Mouse (Mus musculus) c-Kit-positive CD71-negative TER-119-negative erythroid progenitor cells, embryonic 14.5 days (primary cell): ENCODE measurements at regions not wholly inside any gene's neighbourhood (a gene's known extent, or its start where the extent isn't known, plus 50 kb on each side); places are given as distances from the start of the nearest gene placed in this dataset.

Experiments
- DNase-seq: peaks from one replicate; pipeline ENCODE4 v3.0.0-alpha.2; 2013; ENCODE audit warnings: low read depth

DNA sequence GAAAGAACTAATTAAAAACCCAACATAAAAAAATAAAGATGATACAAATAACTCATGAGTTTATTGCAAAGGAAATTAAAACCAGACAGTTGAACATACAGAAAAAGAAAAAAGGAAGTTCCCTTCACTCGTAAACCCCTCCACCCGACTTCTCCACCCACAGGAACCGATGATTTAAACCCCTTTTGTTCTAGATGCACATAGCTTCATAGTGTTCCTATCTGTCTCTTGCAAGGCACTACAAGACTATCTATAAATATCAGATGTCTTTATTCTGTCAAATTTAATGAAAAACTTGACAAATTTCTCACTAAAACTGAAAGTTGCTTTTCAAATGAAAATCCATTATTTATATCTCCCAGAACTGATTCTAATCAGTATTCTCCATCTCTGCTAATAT is 100.2 kb downstream of the Kctd12 start:
- no peak for DNase-seq

DNA sequence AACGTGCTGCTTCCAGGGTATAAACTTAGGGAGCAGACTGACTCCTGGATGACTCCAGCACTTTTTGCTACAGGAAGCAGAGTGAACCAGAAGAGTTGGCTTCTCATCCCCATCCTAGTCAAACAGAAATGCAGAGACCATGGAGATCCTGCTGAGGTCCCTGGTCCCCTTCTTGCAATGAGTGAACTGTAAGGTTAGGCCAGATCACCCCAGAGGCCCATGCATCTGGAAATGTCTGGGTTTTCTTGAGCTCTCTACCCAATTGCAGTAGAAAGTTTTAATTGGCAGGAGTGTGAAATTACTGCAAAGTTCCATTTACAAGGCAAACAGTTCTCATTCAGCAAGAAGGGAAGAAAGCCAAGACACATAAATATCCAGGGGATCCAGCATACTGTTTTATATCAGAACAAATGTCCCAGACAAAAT is 101.8 kb downstream of the Kctd12 start:
- no peak for DNase-seq

DNA sequence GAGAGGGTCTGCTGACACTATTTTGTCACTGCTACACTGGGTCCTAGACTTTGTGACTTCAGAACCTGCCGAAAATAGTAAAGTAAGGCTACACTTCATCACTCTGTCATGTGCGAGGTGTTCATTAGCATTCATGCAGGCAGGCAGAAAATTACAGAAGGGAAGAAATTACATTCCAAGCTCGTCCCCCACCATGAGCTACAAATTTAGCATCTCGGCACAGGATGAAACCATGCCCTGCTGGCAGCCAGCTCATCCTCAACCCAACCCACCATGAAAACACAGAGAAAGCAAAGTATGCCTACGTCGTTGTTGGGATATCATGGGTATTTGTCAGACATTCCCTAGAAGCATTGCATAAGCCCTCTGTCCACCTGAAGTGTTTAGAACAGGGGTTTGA is 103.9 kb downstream of the Kctd12 start:
- no peak for DNase-seq

DNA sequence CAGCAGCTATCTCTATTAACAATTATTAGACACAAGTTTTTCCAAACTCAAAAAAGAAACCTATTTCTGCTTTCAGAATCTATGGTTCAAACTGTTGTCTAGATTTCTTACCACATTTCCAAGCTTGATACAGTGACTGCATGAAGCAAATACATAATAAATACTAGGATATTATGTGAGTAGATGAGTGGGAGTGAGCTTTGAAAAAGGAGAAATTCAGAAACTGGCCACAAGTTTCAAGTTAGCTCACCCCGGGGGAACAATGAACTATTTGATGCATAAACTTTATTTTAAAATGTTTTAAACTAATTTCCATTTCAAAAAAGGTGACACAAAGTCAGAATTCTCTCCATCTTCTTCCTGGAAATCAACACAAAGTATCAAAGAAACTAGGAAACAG is 114.3 kb downstream of the Kctd12 start:
- DNase-seq = no peak

DNA sequence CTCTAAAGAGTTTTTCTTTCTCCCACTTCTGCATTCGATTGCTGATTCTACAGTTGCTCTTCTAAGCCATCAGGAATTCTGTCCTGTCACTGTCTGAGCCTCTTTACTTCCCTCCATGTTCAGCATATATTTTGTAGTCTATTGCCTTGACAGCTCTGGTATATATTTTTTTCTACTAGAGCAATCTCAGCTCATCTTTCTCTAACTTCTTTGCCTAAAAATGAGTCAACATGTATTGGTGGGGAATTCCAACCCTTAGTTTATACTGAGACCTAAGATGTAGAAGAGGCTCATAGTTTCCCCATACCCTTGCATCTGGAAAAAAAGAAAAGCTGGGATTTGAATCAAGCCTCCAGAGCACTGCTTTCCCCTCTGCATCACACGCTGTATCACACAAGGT is 114.7 kb downstream of the Kctd12 start:
- no peak for DNase-seq

DNA sequence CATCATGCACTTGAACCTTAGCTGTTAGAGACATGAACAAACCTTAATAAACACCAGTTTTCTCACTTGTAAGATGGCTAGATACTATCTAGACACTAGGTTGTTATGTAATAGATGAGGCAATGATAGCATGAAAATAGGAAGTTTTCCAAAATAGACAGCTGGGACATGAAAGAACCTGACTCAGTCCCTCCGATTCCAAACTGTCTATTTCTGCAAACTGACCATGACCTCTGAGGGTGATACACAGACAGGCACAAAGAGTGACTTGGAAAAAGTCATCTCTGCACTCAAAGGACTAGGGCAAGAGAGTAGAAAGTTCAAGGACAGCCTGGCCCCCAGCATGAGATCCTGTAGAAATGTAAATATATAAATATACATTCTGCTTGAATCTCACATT is 115.9 kb downstream of the Kctd12 start:
- no peak for DNase-seq

DNA sequence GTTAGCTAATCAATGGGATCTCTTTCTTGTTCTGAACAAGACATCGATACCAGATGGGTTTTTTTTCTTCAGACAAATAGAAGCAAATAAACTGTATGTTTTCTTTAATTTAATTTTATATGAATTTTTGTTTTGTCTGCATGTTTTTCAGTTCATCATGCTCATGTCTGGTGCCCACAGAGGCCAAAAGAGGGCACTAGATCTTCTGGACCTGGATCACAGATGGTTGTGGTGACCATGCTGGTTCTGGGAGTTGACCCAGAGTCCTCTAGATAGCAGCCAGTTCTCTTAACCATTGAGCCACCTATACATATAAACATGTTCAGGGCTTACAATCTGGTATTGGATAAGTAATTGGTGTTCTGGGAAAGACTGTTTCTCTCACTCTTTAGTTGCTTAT is 120.7 kb downstream of the Kctd12 start:
- no peak for DNase-seq

DNA sequence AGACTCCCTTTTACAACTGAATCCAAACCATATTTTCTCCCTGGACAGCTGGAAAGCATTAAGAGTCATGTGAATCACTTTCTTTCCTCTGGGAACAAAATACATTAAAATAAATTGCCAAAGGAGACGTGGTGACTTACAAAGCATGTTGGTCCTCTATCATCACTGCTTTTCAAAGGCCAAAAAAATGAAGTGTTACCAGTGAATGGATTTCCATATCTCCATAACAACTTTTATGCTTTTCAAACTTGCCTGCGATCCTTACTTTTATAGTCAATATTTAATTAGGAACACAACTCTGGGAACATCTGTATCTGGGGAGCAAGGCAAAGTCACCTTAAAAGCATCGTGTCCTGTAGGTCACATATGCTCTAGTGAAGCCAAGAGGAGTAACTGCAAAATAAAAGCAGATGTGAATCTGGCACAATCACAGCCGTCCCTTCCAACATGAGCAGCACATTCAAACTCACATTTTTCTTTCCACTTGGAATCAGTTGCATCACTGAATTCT is 123.0 kb downstream of the Kctd12 start:
- no peak for DNase-seq

DNA sequence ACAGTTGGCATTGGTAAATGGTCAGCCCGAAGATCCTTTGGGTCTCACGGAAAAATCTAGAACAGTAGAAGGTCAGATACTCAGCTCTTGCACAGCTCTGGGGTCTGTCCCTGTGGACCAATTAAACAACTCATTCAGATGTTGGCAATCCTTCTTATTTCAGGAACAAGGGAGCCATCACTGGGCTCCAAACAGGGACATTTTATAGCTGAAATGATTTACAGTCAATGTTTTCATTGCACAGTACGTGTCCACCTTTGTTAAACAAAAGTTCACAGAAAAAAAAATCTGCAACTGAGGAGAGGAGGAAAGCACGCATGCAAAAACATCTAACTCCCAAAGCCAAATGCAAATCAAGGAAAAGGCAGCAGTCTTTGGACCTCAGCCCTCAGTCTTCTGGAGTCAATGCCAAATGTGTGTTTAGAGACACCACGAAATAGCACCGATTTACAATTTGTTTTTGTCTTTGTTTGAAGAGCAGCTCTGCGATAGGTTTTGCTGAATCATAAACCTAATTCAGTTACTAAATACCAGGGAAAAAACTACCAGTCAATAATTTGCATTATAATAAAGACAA is 127.1 kb downstream of the Kctd12 start:
- DNase-seq = no peak

DNA sequence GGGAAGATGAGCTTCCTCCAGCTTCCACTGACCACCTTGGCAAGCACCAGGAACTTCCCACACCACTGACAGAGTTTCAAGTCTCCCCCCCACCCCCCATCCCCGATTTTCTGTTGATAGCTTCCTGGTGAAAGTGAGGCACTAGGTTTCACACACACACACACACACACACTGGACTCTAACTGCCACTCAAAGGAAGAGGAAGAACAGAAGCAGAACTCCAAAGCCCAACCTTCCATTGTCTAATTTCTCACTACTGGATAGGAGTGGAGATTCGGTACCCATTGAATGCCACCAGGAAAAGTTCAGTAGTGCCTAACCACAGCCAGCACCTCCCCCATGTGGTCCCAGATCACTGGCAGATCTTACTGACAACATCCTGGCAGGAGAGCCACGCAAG is 138.7 kb downstream of the Kctd12 start:
- no peak for DNase-seq

DNA sequence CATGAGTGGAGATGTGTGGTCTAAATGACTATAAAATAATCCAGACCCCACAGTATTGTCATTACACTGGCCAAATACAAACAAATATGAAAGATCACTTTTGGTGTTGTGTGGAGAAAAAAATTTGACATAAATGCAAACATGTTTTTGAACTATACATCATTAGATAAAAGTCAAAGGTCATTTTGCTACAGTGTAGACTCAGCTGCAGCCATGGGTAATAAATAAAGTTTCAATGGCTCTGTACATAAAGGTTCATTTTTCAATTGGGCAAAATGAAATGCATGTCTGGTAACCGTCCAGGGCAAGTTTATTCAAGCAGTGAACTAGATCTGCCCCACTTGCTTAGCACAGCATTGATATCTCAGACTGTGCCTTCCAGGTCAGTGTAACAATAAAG is 144.8 kb downstream of the Kctd12 start:
- no peak for DNase-seq

DNA sequence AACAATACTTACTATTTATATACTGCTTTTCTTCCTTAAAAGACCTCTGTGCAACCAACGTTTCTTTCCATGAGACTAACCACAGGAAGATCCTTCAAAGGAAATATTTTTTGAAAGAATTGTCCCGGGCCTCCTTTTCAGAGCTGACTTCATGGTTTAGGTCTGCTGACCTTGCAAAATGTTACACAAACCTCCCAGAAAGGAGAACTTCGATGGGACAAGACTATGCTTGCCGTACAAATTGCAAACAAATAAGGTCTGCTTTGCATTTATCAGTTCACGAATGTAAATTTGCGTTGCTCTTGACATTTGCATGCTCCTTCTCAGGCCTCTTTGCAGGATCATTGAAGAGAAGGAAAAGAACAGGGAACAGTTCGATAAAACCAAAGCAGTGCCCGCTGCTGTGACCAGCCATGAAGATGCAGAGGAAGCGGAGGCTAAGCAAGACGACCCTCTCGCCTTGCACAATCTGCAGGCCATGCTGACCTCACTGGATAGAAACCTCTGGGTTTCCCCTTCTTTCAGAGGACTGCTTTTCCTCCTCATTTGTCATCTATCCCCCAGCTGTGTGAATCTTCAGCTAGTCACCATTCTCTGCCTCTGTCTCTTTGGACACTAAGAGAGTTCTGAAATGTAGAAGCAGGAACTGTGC is 147.2 kb downstream of the Kctd12 start:
- no peak for DNase-seq

DNA sequence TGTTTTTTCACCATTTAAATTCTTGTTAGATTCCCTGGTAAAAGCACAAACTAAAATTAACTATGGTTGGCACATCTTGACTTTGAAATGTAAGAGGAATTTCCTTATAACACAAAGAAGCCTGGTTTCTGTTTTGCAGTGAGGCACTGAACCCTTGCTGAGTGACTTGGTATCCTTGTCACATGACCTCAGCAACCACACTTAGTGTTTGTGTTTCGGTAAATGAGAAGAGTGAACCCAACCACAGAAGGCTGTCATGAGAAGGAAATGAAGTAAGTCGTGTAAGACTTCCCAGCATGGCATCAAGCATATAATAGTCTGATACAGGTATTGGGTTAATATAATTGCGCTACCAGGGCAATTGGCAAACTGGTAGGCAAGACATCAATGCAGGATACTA is 154.0 kb downstream of the Kctd12 start:
- DNase-seq = no peak

DNA sequence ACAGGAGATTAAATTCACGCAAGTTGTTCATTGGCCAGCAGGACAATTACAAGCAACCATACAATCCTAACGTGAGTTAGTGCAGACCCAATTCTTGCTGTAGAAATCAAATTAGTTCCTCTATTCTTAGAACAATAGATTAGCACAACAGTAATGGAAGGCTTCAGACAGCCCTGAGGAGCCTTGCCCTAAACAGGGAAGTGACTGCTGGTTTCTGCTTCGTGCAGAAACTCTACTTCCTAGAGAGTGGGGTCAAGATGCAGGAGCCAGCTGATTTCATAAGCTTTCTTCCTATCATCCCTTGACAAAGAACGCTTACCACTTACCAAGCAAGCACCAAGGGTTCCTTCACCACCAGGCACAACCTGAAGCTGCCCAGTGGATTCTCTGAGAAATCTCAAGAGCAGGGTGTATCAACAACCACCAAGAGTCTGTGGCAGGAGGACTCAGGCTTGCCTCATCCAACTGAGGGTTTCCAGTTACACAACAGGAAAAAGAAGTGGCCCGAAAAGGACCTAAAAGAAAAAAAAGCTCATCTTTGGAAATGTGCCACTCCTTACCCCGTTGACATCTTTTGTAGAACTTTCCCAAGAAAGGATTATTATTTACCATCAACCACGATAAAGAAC is 154.6 kb downstream of the Kctd12 start:
- DNase-seq = no peak

DNA sequence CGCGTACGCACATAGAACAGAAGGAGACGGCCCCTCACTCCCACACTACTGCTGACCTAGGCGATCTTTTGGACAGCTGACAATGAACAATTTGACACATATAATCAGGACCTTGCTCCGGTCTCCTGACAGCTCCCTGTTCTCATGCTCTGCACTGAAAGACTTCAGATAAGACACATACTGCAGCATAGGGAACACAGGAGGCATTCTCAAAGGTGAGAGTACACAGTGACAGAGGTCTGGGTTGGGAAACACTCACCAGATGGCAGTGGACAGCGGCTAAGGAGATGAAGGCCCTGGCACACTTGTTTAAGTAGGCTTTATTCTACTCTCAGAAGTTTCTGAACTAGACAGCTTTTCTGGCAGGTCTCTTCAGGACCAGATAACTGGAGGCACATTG is 156.9 kb downstream of the Kctd12 start:
- no peak for DNase-seq

DNA sequence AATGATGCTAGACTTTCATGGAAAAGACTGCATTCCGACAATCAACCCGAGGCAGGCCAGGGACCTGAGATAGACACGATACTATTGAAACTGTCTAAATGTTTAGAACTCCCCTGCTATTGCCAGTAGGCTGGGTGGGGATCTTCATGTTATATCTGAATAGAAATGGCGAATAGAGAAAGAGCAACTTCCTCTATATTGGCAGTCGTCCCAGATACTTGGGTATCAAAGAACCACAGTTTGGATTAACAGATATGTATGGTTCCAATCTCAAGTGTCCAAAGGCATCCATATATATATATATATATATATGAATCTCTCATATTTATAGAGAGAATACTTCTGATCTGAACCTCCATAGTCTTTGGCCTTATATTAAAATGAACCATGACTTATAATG is 161.8 kb downstream of the Kctd12 start:
- no peak for DNase-seq

DNA sequence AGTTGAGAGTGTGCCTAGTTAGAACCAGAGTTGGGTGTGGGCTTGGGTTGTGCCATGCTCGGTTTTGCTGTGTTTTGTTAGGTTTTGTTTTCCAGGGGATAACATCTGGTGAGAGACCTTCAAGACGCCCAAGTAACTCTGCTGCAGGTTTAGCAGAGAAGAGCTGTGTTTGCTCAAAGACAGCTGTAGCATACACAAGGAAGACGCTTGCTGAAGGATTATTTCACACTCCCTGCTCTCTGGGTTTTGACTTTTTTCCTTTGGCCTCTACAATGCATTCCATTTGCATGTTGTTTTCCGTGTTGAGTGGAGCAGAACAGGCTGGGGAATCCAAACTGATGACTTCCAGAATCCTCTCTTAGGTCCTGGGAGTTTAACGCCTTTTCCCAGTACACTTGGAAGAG is 170.8 kb downstream of the Kctd12 start:
- no peak for DNase-seq

DNA sequence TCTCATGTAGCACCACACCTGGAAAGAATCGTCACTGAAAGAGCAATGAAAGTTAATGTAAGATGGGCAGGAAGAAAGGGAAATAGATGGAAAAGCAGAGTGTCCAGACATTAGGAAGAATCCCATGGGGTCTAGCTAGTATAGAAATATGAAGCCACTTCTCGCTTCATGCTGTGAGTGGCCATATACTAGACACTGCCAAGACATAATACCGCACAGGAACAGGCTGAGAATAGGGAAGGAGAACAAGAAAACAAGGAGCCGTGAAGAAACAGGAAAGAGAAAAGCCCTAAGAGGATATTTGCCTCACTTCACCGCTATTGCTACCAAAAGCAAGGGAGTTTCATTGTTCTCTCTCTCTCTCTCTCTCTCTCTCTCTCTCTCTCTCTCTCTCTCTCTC is 171.4 kb downstream of the Kctd12 start:
- DNase-seq = no peak

DNA sequence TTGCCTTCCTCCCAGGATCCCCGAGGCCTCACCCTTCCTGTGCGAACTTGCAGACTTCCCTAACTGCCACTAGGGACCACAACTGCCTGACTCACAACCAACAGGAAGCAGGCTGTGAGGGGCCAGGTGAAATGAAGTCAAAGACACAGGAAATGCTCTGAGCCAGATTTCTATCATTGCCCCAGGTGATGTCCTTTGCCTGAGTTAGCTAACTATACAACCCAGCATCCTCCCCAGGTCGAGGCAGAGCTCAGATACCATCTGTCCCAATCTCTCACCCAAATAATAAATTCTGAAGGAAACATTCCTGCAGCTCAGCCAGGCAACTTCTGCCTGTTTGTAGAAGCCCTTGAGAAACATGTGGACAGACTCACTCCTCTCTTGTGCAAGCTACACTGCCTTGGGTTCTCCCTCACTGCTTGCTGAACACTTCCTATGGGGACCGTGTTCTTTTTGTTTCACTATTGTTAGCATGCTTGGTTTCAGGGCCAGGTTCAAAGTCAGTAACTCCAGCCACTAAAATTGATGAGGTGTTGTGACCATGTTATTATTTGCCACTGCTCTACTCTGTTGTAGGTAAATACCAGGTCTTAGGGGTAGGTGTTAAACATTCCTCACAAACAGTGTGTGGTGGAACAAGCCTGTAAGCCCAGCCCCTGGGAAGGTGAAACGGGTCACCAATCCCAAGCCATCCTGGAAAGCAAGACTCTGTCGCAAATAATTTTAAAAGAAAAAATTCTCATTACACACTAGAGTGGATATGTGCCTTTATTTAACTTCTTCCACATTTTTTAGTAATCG is 172.1 kb downstream of the Kctd12 start:
- DNase-seq = no peak

DNA sequence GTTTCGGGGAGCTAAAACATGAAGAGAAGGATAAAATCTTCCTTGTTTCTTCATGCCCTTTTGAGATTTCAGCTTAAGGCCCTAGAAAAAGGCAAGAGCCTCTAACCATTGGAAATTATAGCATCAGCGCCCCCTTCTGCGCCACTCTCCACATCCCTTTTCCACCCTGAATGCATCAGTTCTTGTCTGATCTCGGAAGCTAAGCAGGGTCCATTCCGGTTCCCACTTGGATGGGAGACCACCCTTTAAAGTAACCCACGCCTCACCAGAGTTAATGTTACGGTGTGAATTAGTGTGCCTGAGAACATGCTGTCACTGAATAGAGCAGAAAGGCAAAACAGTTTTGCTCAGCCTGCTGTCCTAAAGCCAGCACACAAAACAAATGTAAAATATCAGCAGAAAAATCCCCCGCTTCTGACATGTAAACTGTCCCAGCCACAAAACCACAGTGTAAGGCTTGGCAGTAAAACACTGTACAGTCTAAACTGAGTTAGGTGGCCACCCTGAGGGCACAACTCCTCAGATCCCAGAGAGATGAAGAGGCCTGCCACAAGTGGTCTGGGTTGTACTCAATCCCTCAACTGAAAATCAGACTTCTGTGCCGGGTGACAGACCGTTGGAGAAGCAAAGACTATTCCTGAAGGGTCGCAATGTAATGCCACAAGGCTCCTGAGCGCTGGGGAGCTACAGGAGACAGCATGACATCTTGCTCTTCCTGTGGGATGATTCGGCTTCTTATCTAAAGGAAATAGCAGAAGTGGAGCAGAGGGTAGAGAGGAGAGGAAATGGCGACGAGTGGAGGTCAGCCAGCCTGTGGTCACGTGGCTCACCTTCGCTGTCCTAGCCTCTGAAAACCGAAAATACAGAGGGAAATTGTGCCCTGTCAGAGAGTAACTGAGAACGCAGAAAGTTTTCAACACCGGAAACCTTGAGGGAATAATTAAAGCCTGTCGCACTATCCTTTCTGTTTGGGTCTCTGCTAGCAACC is 176.2 kb downstream of the Kctd12 start:
- peak; percentile 50 for DNase-seq

DNA sequence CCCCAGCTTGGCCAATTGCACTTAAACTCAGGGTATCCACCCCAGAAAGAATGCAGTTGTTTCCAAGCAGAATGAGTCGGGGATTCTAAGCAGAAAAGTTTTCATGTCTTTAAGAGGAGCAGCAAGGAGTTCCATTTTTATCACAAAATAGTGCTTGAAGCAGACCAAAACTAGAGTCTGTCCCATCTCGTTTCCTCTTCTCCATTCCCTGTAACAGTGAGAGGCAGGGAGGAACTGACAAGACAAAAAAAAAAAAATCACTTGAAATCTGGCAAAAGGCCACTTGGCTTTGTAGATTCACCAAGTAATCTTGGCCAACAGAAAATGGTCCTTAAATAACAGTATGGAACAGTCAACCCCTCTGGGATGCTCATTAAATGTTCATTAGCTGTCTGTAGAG is 186.8 kb downstream of the Kctd12 start:
- no peak for DNase-seq

DNA sequence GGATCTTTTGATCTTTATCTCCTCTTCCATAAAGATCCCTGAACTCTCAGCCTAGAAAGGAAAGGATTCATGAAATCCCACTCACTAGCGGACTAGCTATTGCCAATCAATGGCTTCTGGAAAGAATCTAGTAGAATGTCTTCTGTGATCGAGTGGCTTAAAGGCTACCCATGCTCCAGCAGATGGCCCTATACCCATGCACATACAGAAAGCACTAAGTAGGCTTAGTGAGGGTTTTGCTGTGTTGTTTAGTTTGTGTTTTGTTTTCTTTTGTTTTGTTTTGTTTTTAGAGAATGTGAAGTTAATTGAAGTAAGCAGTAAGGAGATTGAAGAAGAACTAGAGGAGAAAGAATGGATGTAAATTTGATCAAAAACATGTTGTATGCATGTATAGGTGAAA is 187.5 kb downstream of the Kctd12 start:
- DNase-seq = no peak
